Mouse (Mus musculus): Measurements from ENCODE around the gene Nkain2. TPM values are rescaled to one million over a fixed set of nuclear protein-coding genes. Genes with fewer than 3 reads are reported as not detected.

The Nkain2 gene
- polyA plus RNA-seq, 1 experiment, result 0.16 TPM

- no peaks in the 10 kb centered on the region for H3K79me3 ChIP-seq (ENCODE audit: low read depth)
- no peaks in the 10 kb centered on the region for H3K36me3 ChIP-seq (ENCODE audit: control insufficient read depth, insufficient read depth)
- H3K27me3 ChIP-seq (ENCODE audit: control insufficient read depth, insufficient read depth, insufficient read length), result no peaks in the 10 kb centered on the region
- H3K79me2 ChIP-seq (ENCODE audit: control insufficient read depth, insufficient read depth), result no peaks in the 10 kb centered on the region
- H3K4me3 ChIP-seq (ENCODE audit: insufficient read depth, poor library complexity, severe bottlenecking), result no peak overlapping the region
- no peak overlapping the region for H3ac ChIP-seq (ENCODE audit: control insufficient read depth, insufficient read length, low read depth)
- TF ChIP-seq MYOG (IDR thresholded peaks at IDR 0.05; ENCODE audit: control insufficient read depth, extremely low read depth, insufficient read length) (no peak), CTCF (IDR thresholded peaks at IDR 0.05; ENCODE audit: control insufficient read depth, insufficient read depth, insufficient read length) (no peak), CEBPB (IDR thresholded peaks at IDR 0.05; ENCODE audit: low read depth) (no peak), USF1 (IDR thresholded peaks at IDR 0.05; ENCODE audit: low read depth) (no peak), FOSL1 (IDR thresholded peaks at IDR 0.05; ENCODE audit: insufficient read depth, low read length, poor library complexity, severe bottlenecking) (no peak), MYOD1 (IDR thresholded peaks at IDR 0.05; ENCODE audit: control insufficient read depth, insufficient read length, low read depth) (no peak), MAX (IDR thresholded peaks at IDR 0.05) (no peak)
Observed at GRCm38 (mm10) chr10:32058251-32058650, 832.0 kb downstream of the Nkain2 start.

GRCm38 (mm10) chr10:32052546-32053295 lies 837.5 kb downstream of the Nkain2 start:
- no peak overlapping the region for H3K4me3 ChIP-seq (ENCODE audit: insufficient read depth, poor library complexity, severe bottlenecking)

GRCm38 (mm10) chr10:32052045-32052444 lies 838.2 kb downstream of the Nkain2 start:
- no peaks in the 10 kb centered on the region for H3K27me3 ChIP-seq (ENCODE audit: control insufficient read depth, insufficient read depth, insufficient read length)
- H3K79me3 ChIP-seq (ENCODE audit: low read depth), result no peaks in the 10 kb centered on the region
- no peaks in the 10 kb centered on the region for H3K79me2 ChIP-seq (ENCODE audit: control insufficient read depth, insufficient read depth)
- H3K4me3 ChIP-seq (ENCODE audit: insufficient read depth, poor library complexity, severe bottlenecking), result no peak overlapping the region
- no peaks in the 10 kb centered on the region for H3K36me3 ChIP-seq (ENCODE audit: control insufficient read depth, insufficient read depth)
- H3ac ChIP-seq (ENCODE audit: control insufficient read depth, insufficient read length, low read depth), result no peak overlapping the region
- TF ChIP-seq FOSL1 (IDR thresholded peaks at IDR 0.05; ENCODE audit: insufficient read depth, low read length, poor library complexity, severe bottlenecking) (no peak), CTCF (IDR thresholded peaks at IDR 0.05; ENCODE audit: control insufficient read depth, insufficient read depth, insufficient read length) (no peak), MYOG (IDR thresholded peaks at IDR 0.05; ENCODE audit: control insufficient read depth, extremely low read depth, insufficient read length) (no peak), MAX (IDR thresholded peaks at IDR 0.05) (no peak), CEBPB (IDR thresholded peaks at IDR 0.05; ENCODE audit: low read depth) (no peak), USF1 (IDR thresholded peaks at IDR 0.05; ENCODE audit: low read depth) (no peak), MYOD1 (IDR thresholded peaks at IDR 0.05; ENCODE audit: control insufficient read depth, insufficient read length, low read depth) (no peak)

More at GRCm38 (mm10) chr10:32052546-32053295, 837.5 kb downstream of the Nkain2 start:
- H3K79me2 ChIP-seq (ENCODE audit: control insufficient read depth, insufficient read depth), result no peaks in the 10 kb centered on the region
- no peaks in the 10 kb centered on the region for H3K36me3 ChIP-seq (ENCODE audit: control insufficient read depth, insufficient read depth)
- TF ChIP-seq CTCF (IDR thresholded peaks at IDR 0.05; ENCODE audit: control insufficient read depth, insufficient read depth, insufficient read length) (no peak), CEBPB (IDR thresholded peaks at IDR 0.05; ENCODE audit: low read depth) (no peak), MYOG (IDR thresholded peaks at IDR 0.05; ENCODE audit: control insufficient read depth, extremely low read depth, insufficient read length) (no peak)
- no peak overlapping the region for H3ac ChIP-seq (ENCODE audit: control insufficient read depth, insufficient read length, low read depth)
- H3K27me3 ChIP-seq (ENCODE audit: control insufficient read depth, insufficient read depth, insufficient read length), result no peaks in the 10 kb centered on the region
- H3K79me3 ChIP-seq (ENCODE audit: low read depth), result no peaks in the 10 kb centered on the region

- Histone ChIP-seq H3K4me3 (ENCODE audit: insufficient read depth, poor library complexity, severe bottlenecking) (no peak overlapping the region), H3K27me3 (ENCODE audit: control insufficient read depth, insufficient read depth, insufficient read length) (no peaks in the 10 kb centered on the region), H3K79me2 (ENCODE audit: control insufficient read depth, insufficient read depth) (no peaks in the 10 kb centered on the region), H3K79me3 (ENCODE audit: low read depth) (no peaks in the 10 kb centered on the region), H3ac (ENCODE audit: control insufficient read depth, insufficient read length, low read depth) (no peak overlapping the region), H3K36me3 (ENCODE audit: control insufficient read depth, insufficient read depth) (no peaks in the 10 kb centered on the region)
- TF ChIP-seq FOSL1 (IDR thresholded peaks at IDR 0.05; ENCODE audit: insufficient read depth, low read length, poor library complexity, severe bottlenecking) (no peak), CTCF (IDR thresholded peaks at IDR 0.05; ENCODE audit: control insufficient read depth, insufficient read depth, insufficient read length) (no peak), CEBPB (IDR thresholded peaks at IDR 0.05; ENCODE audit: low read depth) (no peak), MYOG (IDR thresholded peaks at IDR 0.05; ENCODE audit: control insufficient read depth, extremely low read depth, insufficient read length) (no peak), MYOD1 (IDR thresholded peaks at IDR 0.05; ENCODE audit: control insufficient read depth, insufficient read length, low read depth) (no peak), USF1 (IDR thresholded peaks at IDR 0.05; ENCODE audit: low read depth) (no peak), MAX (IDR thresholded peaks at IDR 0.05) (no peak)
Observed at GRCm38 (mm10) chr10:32029996-32030395, 860.3 kb downstream of the Nkain2 start.

GRCm38 (mm10) chr10:32018385-32018784 lies 871.9 kb downstream of the Nkain2 start:
- no peaks in the 10 kb centered on the region for H3K36me3 ChIP-seq (ENCODE audit: control insufficient read depth, insufficient read depth)
- no peak for TF ChIP-seq USF1 (IDR thresholded peaks at IDR 0.05; ENCODE audit: low read depth)
- no peak for TF ChIP-seq MYOD1 (IDR thresholded peaks at IDR 0.05; ENCODE audit: control insufficient read depth, insufficient read length, low read depth)
- TF ChIP-seq CEBPB (IDR thresholded peaks at IDR 0.05; ENCODE audit: low read depth), result no peak
- TF ChIP-seq MYOG (IDR thresholded peaks at IDR 0.05; ENCODE audit: control insufficient read depth, extremely low read depth, insufficient read length), result no peak
- no peak for TF ChIP-seq MAX (IDR thresholded peaks at IDR 0.05)
- TF ChIP-seq FOSL1 (IDR thresholded peaks at IDR 0.05; ENCODE audit: insufficient read depth, low read length, poor library complexity, severe bottlenecking), result no peak
- no peak for TF ChIP-seq CTCF (IDR thresholded peaks at IDR 0.05; ENCODE audit: control insufficient read depth, insufficient read depth, insufficient read length)
- H3ac ChIP-seq (ENCODE audit: control insufficient read depth, insufficient read length, low read depth), result no peak overlapping the region
- H3K27me3 ChIP-seq (ENCODE audit: control insufficient read depth, insufficient read depth, insufficient read length), result no peaks in the 10 kb centered on the region
- H3K79me3 ChIP-seq (ENCODE audit: low read depth), result no peaks in the 10 kb centered on the region
- H3K79me2 ChIP-seq (ENCODE audit: control insufficient read depth, insufficient read depth), result no peaks in the 10 kb centered on the region
- no peak overlapping the region for H3K4me3 ChIP-seq (ENCODE audit: insufficient read depth, poor library complexity, severe bottlenecking)

All from C2C12 (cell line).